Mouse (Mus musculus) urinary bladder, adult 18-20 months (tissue): ENCODE data around the gene Tex16.

Experiments used
- DNase-seq, 2 experiments: peaks; one replicate each; pipeline ENCODE4 v3.0.0; 2022; ENCODE audit warnings: low spot score in 2 of 2, mixed read lengths in 2 of 2

Gene Tex16

GRCm38 (mm10) chrX:112010707-112011106 lies at the start of gene Tex16:
Tex16 (plus strand) TSS chrX:112011007.
- no peak for DNase-seq

DNA sequence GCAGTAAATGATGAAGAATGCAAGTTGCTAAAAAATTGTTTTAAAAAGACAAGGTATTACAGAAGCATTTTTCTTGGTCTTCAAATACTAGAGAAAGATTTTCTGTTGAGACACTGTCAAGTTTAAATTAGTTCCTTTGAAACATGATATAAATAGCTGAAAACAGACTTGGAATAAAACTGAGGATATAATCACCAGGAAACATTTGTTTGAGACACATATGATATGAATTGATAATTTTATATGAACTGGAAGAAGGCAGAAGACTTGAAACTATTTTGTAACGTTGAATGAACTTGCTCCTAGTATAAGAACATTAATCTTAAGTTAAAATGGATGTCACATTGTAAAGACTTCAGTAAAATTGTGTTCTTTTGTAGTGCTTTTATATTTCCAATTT lies 11.1 kb upstream of the Tex16 start:
- no peak for DNase-seq
